Mouse (Mus musculus) CH12.LX (cell line): ENCODE results near the gene Rbpjl. TPM values are rescaled to one million over a fixed set of nuclear protein-coding genes. Genes with fewer than 3 reads are reported as not detected.

Source experiments
- DNase-seq: peaks from one replicate; pipeline ENCODE4 v3.0.0-alpha.2; 2013; ENCODE audit errors: extremely low read depth
- H3K27ac ChIP-seq: 2 replicates; pipeline ENCODE4 v1.5.1; 2012; ENCODE audit warnings: low read depth, mild to moderate bottlenecking, control low read depth, moderate library complexity; ENCODE audit not compliant: insufficient read depth
- H3K27me3 ChIP-seq: replicated peaks from 2 replicates; pipeline ENCODE3; 2012; ENCODE audit warnings: inconsistent platforms
- H3K36me3 ChIP-seq, 2 experiments: replicated peaks in 1 of 2; 2 replicates each; pipeline versions ENCODE3 to v1.6.1; 2012; ENCODE audit warnings: inconsistent platforms in 1 of 2, low read length in 1 of 2, mild to moderate bottlenecking in 1 of 2, mixed read lengths in 1 of 2, moderate library complexity in 1 of 2; ENCODE audit not compliant: control insufficient read depth in 1 of 2, insufficient read depth in 1 of 2
- H3K4me1 ChIP-seq, 2 experiments: 2 replicates each; pipeline ENCODE4 v1.6.1; 2012; ENCODE audit warnings: inconsistent platforms in 1 of 2, moderate library complexity in 1 of 2; ENCODE audit not compliant: insufficient read depth in 2 of 2, control insufficient read depth in 1 of 2
- H3K4me2 ChIP-seq: 2 replicates; pipeline ENCODE4 v1.6.1; 2012; ENCODE audit warnings: low read depth, mild to moderate bottlenecking, control low read depth; ENCODE audit not compliant: poor library complexity, insufficient read depth, severe bottlenecking
- H3K4me3 ChIP-seq, 3 experiments: fragments of 150-350 bp in 1 of 3; sonication (generic) in 1 of 3; replicated peaks in 1 of 3; 2 replicates each; pipeline versions ENCODE3 to v1.5.1; 2011 to 2012; ENCODE audit warnings: low read depth in 2 of 3, low read length in 2 of 3, mild to moderate bottlenecking in 2 of 3, moderate library complexity in 2 of 3, control low read depth in 1 of 3, improper control_type of control experiment in 1 of 3, inconsistent platforms in 1 of 3, mixed read lengths in 1 of 3; ENCODE audit not compliant: poor library complexity in 1 of 3
- H3K79me2 ChIP-seq: replicated peaks from 2 replicates; pipeline ENCODE4 v1.6.1; 2012; ENCODE audit warnings: mild to moderate bottlenecking, moderate library complexity; ENCODE audit not compliant: control insufficient read depth, poor library complexity, insufficient read depth, severe bottlenecking; ENCODE audit errors: extremely low read depth
- H3K9ac ChIP-seq: 2 replicates; pipeline ENCODE4 v1.6.1; 2012; ENCODE audit warnings: low read depth, mild to moderate bottlenecking, control low read depth, moderate library complexity; ENCODE audit not compliant: insufficient read depth
- H3K9me3 ChIP-seq: replicated peaks from 2 replicates; pipeline ENCODE3; 2012; ENCODE audit warnings: low read length, inconsistent platforms, mixed read lengths
- BHLHE40 ChIP-seq: IDR thresholded peaks from 2 replicates; pipeline ENCODE4 v1.6.1; 2011; ENCODE audit warnings: mild to moderate bottlenecking, low read depth, low read length, improper control_type of control experiment
- CHD1 ChIP-seq: IDR thresholded peaks from 2 replicates; pipeline ENCODE4 v1.6.1; 2012; ENCODE audit warnings: low read depth, low read length, improper control_type of control experiment, inconsistent platforms
- CHD2 ChIP-seq: IDR thresholded peaks from 2 replicates; pipeline ENCODE4 v1.6.1; 2011; ENCODE audit warnings: low read length, improper control_type of control experiment
- CTCF ChIP-seq, 2 experiments: IDR thresholded peaks in 1 of 2; conservative IDR thresholded peaks in 1 of 2; 2 replicates each; pipeline ENCODE4 v1.5.1; 2011 to 2012; ENCODE audit warnings: low read depth in 2 of 2, low read length in 2 of 2, improper control_type of control experiment in 1 of 2, inconsistent platforms in 1 of 2, mild to moderate bottlenecking in 1 of 2, moderate library complexity in 1 of 2
- E2F4 ChIP-seq: IDR thresholded peaks from 2 replicates; pipeline ENCODE4 v1.6.1; 2011; ENCODE audit warnings: low read depth, low read length, improper control_type of control experiment; ENCODE audit not compliant: insufficient replicate concordance
- ELF1 ChIP-seq: IDR thresholded peaks from 2 replicates; pipeline ENCODE4 v1.6.1; 2014; ENCODE audit warnings: low read depth, mild to moderate bottlenecking, inconsistent platforms, low read length, improper control_type of control experiment
- EP300 ChIP-seq: IDR thresholded peaks from 2 replicates; pipeline ENCODE4 v1.6.1; 2011; ENCODE audit warnings: low read length, improper control_type of control experiment
- IRF4 ChIP-seq: IDR thresholded peaks from 2 replicates; pipeline ENCODE4 v1.6.1; 2014; ENCODE audit warnings: low read depth, mild to moderate bottlenecking, inconsistent platforms, low read length, improper control_type of control experiment
- JUND ChIP-seq: conservative IDR thresholded peaks from 2 replicates; pipeline ENCODE4 v1.6.1; 2011; ENCODE audit warnings: low read depth, low read length, improper control_type of control experiment
- MAX ChIP-seq: IDR thresholded peaks from 2 replicates; pipeline ENCODE4 v1.6.1; 2011; ENCODE audit warnings: low read length, improper control_type of control experiment
- MEF2A ChIP-seq: IDR thresholded peaks from 2 replicates; pipeline ENCODE4 v1.6.1; 2014; ENCODE audit warnings: low read depth, mild to moderate bottlenecking, inconsistent platforms, low read length, improper control_type of control experiment, borderline replicate concordance
- NELFE ChIP-seq: IDR thresholded peaks from 2 replicates; pipeline ENCODE4 v1.6.1; 2011; ENCODE audit warnings: low read depth, low read length, improper control_type of control experiment
- POLR2AphosphoS2 ChIP-seq: IDR thresholded peaks from 2 replicates; pipeline ENCODE4 v1.6.1; 2011; ENCODE audit warnings: low read depth, low read length, improper control_type of control experiment
- SIN3A ChIP-seq: IDR thresholded peaks from 2 replicates; pipeline ENCODE4 v1.6.1; 2012; ENCODE audit warnings: low read length, improper control_type of control experiment, inconsistent platforms
- SMC3 ChIP-seq: IDR thresholded peaks from 2 replicates; pipeline ENCODE4 v1.6.1; 2011; ENCODE audit warnings: low read depth, low read length, improper control_type of control experiment
- TCF12 ChIP-seq: IDR thresholded peaks from 2 replicates; pipeline ENCODE4 v1.6.1; 2014; ENCODE audit warnings: low read depth, mild to moderate bottlenecking, inconsistent platforms, low read length, improper control_type of control experiment
- USF1 ChIP-seq: IDR thresholded peaks from 2 replicates; pipeline ENCODE4 v1.6.1; 2014; ENCODE audit warnings: low read depth, mild to moderate bottlenecking, inconsistent platforms, low read length, improper control_type of control experiment
- USF2 ChIP-seq: conservative IDR thresholded peaks from 2 replicates; pipeline ENCODE4 v1.6.1; 2011; ENCODE audit warnings: low read depth, low read length, improper control_type of control experiment
- ZKSCAN1 ChIP-seq: IDR thresholded peaks from 2 replicates; pipeline ENCODE4 v1.6.1; 2012; ENCODE audit warnings: low read depth, inconsistent platforms, low read length, improper control_type of control experiment, borderline replicate concordance
- ZNF384 ChIP-seq: IDR thresholded peaks from 2 replicates; pipeline ENCODE4 v1.6.1; 2012; ENCODE audit warnings: low read depth, low read length, improper control_type of control experiment, inconsistent platforms
- dilution Hi-C: fragments of 300-500 bp; cut with MboI; formaldehyde crosslinking; loops from 2 replicates; pipeline ENCODE4 v1.14.3; 2020; ENCODE audit warnings: low sequenced_read_pairs; ENCODE audit not compliant: extremely low pct_unique_long_range_greater_than_20kb, extremely low pct_ligation_motif_present
- in situ Hi-C: fragments of 300-500 bp; cut with MboI; formaldehyde crosslinking; loops from 3 replicates; pipeline ENCODE4 v1.14.3; 2019; ENCODE audit warnings: low sequenced_read_pairs, low pct_ligation_motif_present, low pct_unique_long_range_greater_than_20kb, mixed read lengths
- polyA plus RNA-seq: library from polyadenylated mRNA; unstranded; fragments of >175 nt; gene quantifications from 2 replicates; pipeline ENCODE4 v1.2.1, GENCODE M21; 2012; ENCODE audit warnings: low read depth; ENCODE audit not compliant: insufficient read length
- total RNA-seq, 2 experiments: library from RNA; depleted of rRNA; stranded (reverse); fragments of 300-350 nt in 1 of 2; fragments of >200 nt in 1 of 2; gene quantifications; 2 replicates each; pipeline ENCODE4 v1.2.3; 2012 to 2014

Rbpjl gene
- total and polyA plus RNA-seq, 3 experiments = 0.08 TPM; not detected in 2

- Histone ChIP-seq H3K36me3 (no peaks in the 10 kb centered on the region), H3K4me2 (no peak overlapping the region), H3K9me3 (peaks cover 15% of the 10 kb centered on the region), H3K79me2 (no peaks in the 10 kb centered on the region), H3K27ac (no peak overlapping the region), H3K4me1 (peaks cover 19 to 41% of the 10 kb centered on the region in 2 experiments), H3K9ac (no peak overlapping the region), H3K27me3 (peaks cover 2% of the 10 kb centered on the region), H3K4me3 (no peak overlapping the region)
- in situ Hi-C loops = loop anchor here (25.0 kb wide), 1 partner anchor 319 kb away; the partner anchor contains the start of genes Dnttip1 and Wfdc3
- DNase-seq = no peak
- dilution Hi-C loops = no loop called here
- TF ChIP-seq CHD2 = 0 out of 2 replicates have a peak, but pooled peaks have one; percentile 31
- no peak for TF ChIP-seq CHD1
- TF ChIP-seq EP300 = peak; percentile 33; the same call in 1 of the 2 replicates
- 0 out of 2 replicates have a peak, but pooled peaks have one; percentile 48 for TF ChIP-seq TCF12
These were observed 15.5 kb downstream of the Rbpjl start for GRCm38 (mm10) chr2:164418308-164418875.

- Histone ChIP-seq H3K4me2 (no peak overlapping the region), H3K27ac (no peak overlapping the region), H3K4me1 (peaks cover 20 to 52% of the 10 kb centered on the region in 2 experiments), H3K79me2 (no peaks in the 10 kb centered on the region), H3K9ac (no peak overlapping the region), H3K36me3 (peaks cover 4 to 9% of the 10 kb centered on the region in 2 experiments), H3K27me3 (peaks cover 2% of the 10 kb centered on the region), H3K9me3 (peaks cover 13% of the 10 kb centered on the region), H3K4me3 (no peak overlapping the region)
- no peak for DNase-seq
- TF ChIP-seq MAX (no peak), ELF1 (no peak), POLR2AphosphoS2 (no peak), CTCF (conservative IDR thresholded peaks at IDR 0.05 in 1 of 2, IDR thresholded peaks at IDR 0.05 in 1 of 2; ENCODE audit: low read depth in 2 of 2, low read length in 2 of 2) (no peak), JUND (no peak), ZKSCAN1 (no peak), MEF2A (no peak), SMC3 (no peak), SIN3A (no peak), EP300 (no peak), BHLHE40 (no peak), IRF4 (no peak), USF1 (no peak), CHD1 (no peak), E2F4 (no peak), CHD2 (no peak), NELFE (no peak), TCF12 (no peak), ZNF384 (no peak), USF2 (no peak)
- dilution Hi-C loops = no loop called here
- in situ Hi-C loops = loop anchor here (25.0 kb wide), 1 partner anchor 318 kb away; the partner anchor contains the start of genes Dnttip1 and Wfdc3
These were observed 16.5 kb downstream of the Rbpjl start for GRCm38 (mm10) chr2:164419489-164419888.
